Mouse (Mus musculus) CH12.LX (cell line): ENCODE data around the gene Chst11. TPM values are rescaled to one million over a fixed set of nuclear protein-coding genes. Genes with fewer than 3 reads are reported as not detected.

Source experiments
- DNase-seq: peaks from one replicate; pipeline ENCODE4 v3.0.0-alpha.2; 2013; ENCODE audit errors: extremely low read depth
- H3K27ac ChIP-seq: 2 replicates; pipeline ENCODE4 v1.5.1; 2012; ENCODE audit warnings: low read depth, mild to moderate bottlenecking, control low read depth, moderate library complexity; ENCODE audit not compliant: insufficient read depth
- H3K27me3 ChIP-seq: replicated peaks from 2 replicates; pipeline ENCODE3; 2012; ENCODE audit warnings: inconsistent platforms
- H3K36me3 ChIP-seq, 2 experiments: replicated peaks in 1 of 2; 2 replicates each; pipeline versions ENCODE3 to v1.6.1; 2012; ENCODE audit warnings: inconsistent platforms in 1 of 2, low read length in 1 of 2, mild to moderate bottlenecking in 1 of 2, mixed read lengths in 1 of 2, moderate library complexity in 1 of 2; ENCODE audit not compliant: control insufficient read depth in 1 of 2, insufficient read depth in 1 of 2
- H3K4me1 ChIP-seq, 2 experiments: 2 replicates each; pipeline ENCODE4 v1.6.1; 2012; ENCODE audit warnings: inconsistent platforms in 1 of 2, moderate library complexity in 1 of 2; ENCODE audit not compliant: insufficient read depth in 2 of 2, control insufficient read depth in 1 of 2
- H3K4me2 ChIP-seq: 2 replicates; pipeline ENCODE4 v1.6.1; 2012; ENCODE audit warnings: low read depth, mild to moderate bottlenecking, control low read depth; ENCODE audit not compliant: poor library complexity, insufficient read depth, severe bottlenecking
- H3K4me3 ChIP-seq, 3 experiments: fragments of 150-350 bp in 1 of 3; sonication (generic) in 1 of 3; replicated peaks in 1 of 3; 2 replicates each; pipeline versions ENCODE3 to v1.5.1; 2011 to 2012; ENCODE audit warnings: low read depth in 2 of 3, low read length in 2 of 3, mild to moderate bottlenecking in 2 of 3, moderate library complexity in 2 of 3, control low read depth in 1 of 3, improper control_type of control experiment in 1 of 3, inconsistent platforms in 1 of 3, mixed read lengths in 1 of 3; ENCODE audit not compliant: poor library complexity in 1 of 3
- H3K79me2 ChIP-seq: replicated peaks from 2 replicates; pipeline ENCODE4 v1.6.1; 2012; ENCODE audit warnings: mild to moderate bottlenecking, moderate library complexity; ENCODE audit not compliant: control insufficient read depth, poor library complexity, insufficient read depth, severe bottlenecking; ENCODE audit errors: extremely low read depth
- H3K9ac ChIP-seq: 2 replicates; pipeline ENCODE4 v1.6.1; 2012; ENCODE audit warnings: low read depth, mild to moderate bottlenecking, control low read depth, moderate library complexity; ENCODE audit not compliant: insufficient read depth
- H3K9me3 ChIP-seq: replicated peaks from 2 replicates; pipeline ENCODE3; 2012; ENCODE audit warnings: low read length, inconsistent platforms, mixed read lengths
- BHLHE40 ChIP-seq: IDR thresholded peaks from 2 replicates; pipeline ENCODE4 v1.6.1; 2011; ENCODE audit warnings: mild to moderate bottlenecking, low read depth, low read length, improper control_type of control experiment
- CHD1 ChIP-seq: IDR thresholded peaks from 2 replicates; pipeline ENCODE4 v1.6.1; 2012; ENCODE audit warnings: low read depth, low read length, improper control_type of control experiment, inconsistent platforms
- ELF1 ChIP-seq: IDR thresholded peaks from 2 replicates; pipeline ENCODE4 v1.6.1; 2014; ENCODE audit warnings: low read depth, mild to moderate bottlenecking, inconsistent platforms, low read length, improper control_type of control experiment
- ETS1 ChIP-seq: conservative IDR thresholded peaks from 2 replicates; pipeline ENCODE4 v1.6.1; 2012; ENCODE audit warnings: low read depth, mild to moderate bottlenecking, inconsistent platforms, low read length, improper control_type of control experiment, moderate library complexity
- GABPA ChIP-seq: IDR thresholded peaks from 2 replicates; pipeline ENCODE4 v1.6.1; 2012; ENCODE audit warnings: low read depth, low read length, improper control_type of control experiment, inconsistent platforms; ENCODE audit not compliant: insufficient replicate concordance
- IRF4 ChIP-seq: IDR thresholded peaks from 2 replicates; pipeline ENCODE4 v1.6.1; 2014; ENCODE audit warnings: low read depth, mild to moderate bottlenecking, inconsistent platforms, low read length, improper control_type of control experiment
- JUND ChIP-seq: conservative IDR thresholded peaks from 2 replicates; pipeline ENCODE4 v1.6.1; 2011; ENCODE audit warnings: low read depth, low read length, improper control_type of control experiment
- MAFK ChIP-seq: IDR thresholded peaks from 2 replicates; pipeline ENCODE4 v1.6.1; 2011; ENCODE audit warnings: low read length, improper control_type of control experiment; ENCODE audit not compliant: insufficient replicate concordance
- MEF2A ChIP-seq: IDR thresholded peaks from 2 replicates; pipeline ENCODE4 v1.6.1; 2014; ENCODE audit warnings: low read depth, mild to moderate bottlenecking, inconsistent platforms, low read length, improper control_type of control experiment, borderline replicate concordance
- MYC ChIP-seq: IDR thresholded peaks from 2 replicates; pipeline ENCODE4 v1.6.1; 2011; ENCODE audit warnings: low read depth, mild to moderate bottlenecking, improper control_type of control experiment, low read length
- NELFE ChIP-seq: IDR thresholded peaks from 2 replicates; pipeline ENCODE4 v1.6.1; 2011; ENCODE audit warnings: low read depth, low read length, improper control_type of control experiment
- POLR2AphosphoS2 ChIP-seq: IDR thresholded peaks from 2 replicates; pipeline ENCODE4 v1.6.1; 2011; ENCODE audit warnings: low read depth, low read length, improper control_type of control experiment
- RAD21 ChIP-seq: IDR thresholded peaks from 2 replicates; pipeline ENCODE4 v1.6.1; 2011; ENCODE audit warnings: low read depth, mild to moderate bottlenecking, low read length, improper control_type of control experiment, moderate library complexity
- SIN3A ChIP-seq: IDR thresholded peaks from 2 replicates; pipeline ENCODE4 v1.6.1; 2012; ENCODE audit warnings: low read length, improper control_type of control experiment, inconsistent platforms
- TBP ChIP-seq: conservative IDR thresholded peaks from 2 replicates; pipeline ENCODE4 v1.6.1; 2011; ENCODE audit warnings: low read depth, low read length, improper control_type of control experiment
- TCF12 ChIP-seq: IDR thresholded peaks from 2 replicates; pipeline ENCODE4 v1.6.1; 2014; ENCODE audit warnings: low read depth, mild to moderate bottlenecking, inconsistent platforms, low read length, improper control_type of control experiment
- UBTF ChIP-seq: IDR thresholded peaks from 2 replicates; pipeline ENCODE4 v1.6.1; 2012; ENCODE audit warnings: low read depth, mild to moderate bottlenecking, inconsistent platforms, low read length, improper control_type of control experiment, moderate library complexity
- USF2 ChIP-seq: conservative IDR thresholded peaks from 2 replicates; pipeline ENCODE4 v1.6.1; 2011; ENCODE audit warnings: low read depth, low read length, improper control_type of control experiment
- ZC3H11A ChIP-seq: IDR thresholded peaks from 2 replicates; pipeline ENCODE4 v1.6.1; 2012; ENCODE audit warnings: low read depth, mild to moderate bottlenecking, inconsistent platforms, low read length, improper control_type of control experiment
- ZMIZ1 ChIP-seq: IDR thresholded peaks from 2 replicates; pipeline ENCODE4 v1.6.1; 2012; ENCODE audit warnings: low read depth, mild to moderate bottlenecking, inconsistent platforms, low read length, improper control_type of control experiment
- dilution Hi-C: fragments of 300-500 bp; cut with MboI; formaldehyde crosslinking; loops from 2 replicates; pipeline ENCODE4 v1.14.3; 2020; ENCODE audit warnings: low sequenced_read_pairs; ENCODE audit not compliant: extremely low pct_unique_long_range_greater_than_20kb, extremely low pct_ligation_motif_present
- in situ Hi-C: fragments of 300-500 bp; cut with MboI; formaldehyde crosslinking; loops from 3 replicates; pipeline ENCODE4 v1.14.3; 2019; ENCODE audit warnings: low sequenced_read_pairs, low pct_ligation_motif_present, low pct_unique_long_range_greater_than_20kb, mixed read lengths
- polyA plus RNA-seq: library from polyadenylated mRNA; unstranded; fragments of >175 nt; gene quantifications from 2 replicates; pipeline ENCODE4 v1.2.1, GENCODE M21; 2012; ENCODE audit warnings: low read depth; ENCODE audit not compliant: insufficient read length
- total RNA-seq, 2 experiments: library from RNA; depleted of rRNA; stranded (reverse); fragments of 300-350 nt in 1 of 2; fragments of >200 nt in 1 of 2; gene quantifications; 2 replicates each; pipeline ENCODE4 v1.2.3; 2012 to 2014

Chst11 gene
- total and polyA plus RNA-seq, 3 experiments, result 3.6 to 5.3 (median 4.5) TPM

DNA sequence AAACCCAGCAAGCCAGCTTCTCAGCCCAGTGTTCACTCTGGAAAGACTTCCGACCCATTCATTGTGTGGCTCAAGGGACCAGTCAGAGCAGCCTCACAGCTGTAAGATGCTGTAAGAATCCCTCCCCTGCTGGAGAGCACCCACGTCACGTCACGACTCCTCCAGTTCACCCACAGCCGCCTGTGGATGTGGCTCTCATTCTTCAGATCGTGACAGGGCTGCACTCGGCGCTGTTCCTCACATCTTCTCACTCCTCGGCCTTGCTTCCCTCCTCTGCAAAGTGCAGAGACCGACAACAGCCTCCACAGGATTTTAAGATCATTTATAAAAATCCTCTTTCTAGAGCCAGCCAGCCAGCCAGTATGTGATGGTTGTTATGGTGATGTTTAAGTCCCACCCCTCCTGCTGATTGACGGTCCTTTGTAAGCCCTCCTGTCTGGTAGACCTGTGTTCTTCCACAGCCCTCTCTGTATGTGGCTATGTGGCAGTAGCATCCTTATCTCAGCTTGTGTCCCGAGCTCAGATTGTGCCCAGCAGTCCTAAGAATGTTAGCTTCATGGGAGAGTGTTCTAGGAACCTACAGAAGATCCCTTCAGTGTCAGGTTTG, 64.0 kb downstream of the Chst11 start:
- Histone ChIP-seq H3K4me3 (no peak overlapping the region), H3K4me1 (no peaks in the 10 kb centered on the region), H3K4me2 (no peak overlapping the region), H3K79me2 (no peaks in the 10 kb centered on the region), H3K36me3 (peaks cover 0 to 5% of the 10 kb centered on the region in 2 experiments), H3K9me3 (no peaks in the 10 kb centered on the region), H3K27me3 (no peaks in the 10 kb centered on the region), H3K27ac (no peak overlapping the region), H3K9ac (no peak overlapping the region)
- dilution Hi-C loops, result no loop called here
- no peak for TF ChIP-seq JUND
- TF ChIP-seq NELFE, result no peak
- no peak for TF ChIP-seq ZC3H11A
- TF ChIP-seq MEF2A, result no peak
- TF ChIP-seq TBP, result no peak
- TF ChIP-seq USF2, result no peak
- no peak for TF ChIP-seq IRF4
- no peak for TF ChIP-seq SIN3A
- TF ChIP-seq GABPA, result no peak
- no peak for TF ChIP-seq ZMIZ1
- no peak for TF ChIP-seq UBTF
- no peak for TF ChIP-seq ETS1
- TF ChIP-seq BHLHE40, result no peak
- no peak for TF ChIP-seq MYC
- DNase-seq, result no peak
- in situ Hi-C loops, result no loop called here

DNA sequence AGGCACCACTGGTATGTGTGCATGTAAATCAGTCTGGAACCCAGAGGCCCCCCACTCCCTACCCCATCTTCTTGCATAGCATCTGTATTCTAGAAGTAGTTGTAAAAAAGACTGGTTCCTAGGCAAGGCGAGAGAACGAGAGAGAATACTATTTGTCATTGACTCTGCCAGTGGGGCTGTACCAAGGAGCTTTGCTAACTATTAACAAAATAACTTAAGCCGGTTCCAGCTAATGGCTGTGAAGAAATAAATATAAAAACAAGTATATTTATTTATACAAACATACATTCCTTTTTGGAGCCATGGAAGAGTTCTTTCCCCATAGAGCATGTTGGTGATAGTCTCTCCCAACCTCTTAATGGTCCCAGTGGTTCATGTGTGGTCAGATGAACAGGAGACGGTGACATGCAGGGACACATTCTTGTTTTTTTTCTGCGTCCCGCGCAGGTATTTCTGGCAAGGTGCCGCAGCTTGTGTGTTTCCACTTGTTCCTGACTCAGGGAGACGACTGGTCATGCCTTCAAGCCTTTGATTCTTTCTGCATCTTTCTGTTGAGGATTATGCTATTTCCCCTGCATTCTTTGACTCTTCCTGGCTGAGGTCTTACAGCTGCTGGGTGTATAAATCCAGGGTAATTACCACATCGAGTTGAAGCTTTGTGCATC, 68.7 kb downstream of the Chst11 start:
- dilution Hi-C loops, result no loop called here
- H3K36me3 ChIP-seq, result no peaks in the 10 kb centered on the region
- no peaks in the 10 kb centered on the region for H3K79me2 ChIP-seq
- no peak overlapping the region for H3K27ac ChIP-seq
- TF ChIP-seq POLR2AphosphoS2 (no peak), MAFK (no peak), RAD21 (no peak), ELF1 (no peak), CHD1 (no peak), TCF12 (no peak), ZC3H11A (no peak)
- no peak overlapping the region for H3K9ac ChIP-seq
- H3K4me3 ChIP-seq, result no peak overlapping the region
- no peaks in the 10 kb centered on the region for H3K27me3 ChIP-seq
- peaks cover 0 to 4% of the 10 kb centered on the region in 2 experiments; a peak in 1 of 4 replicates for H3K4me1 ChIP-seq
- no peak overlapping the region for H3K4me2 ChIP-seq
- no peaks in the 10 kb centered on the region for H3K9me3 ChIP-seq
- DNase-seq, result no peak
- in situ Hi-C loops, result no loop called here
